Mouse (Mus musculus) 3T3-L1 (cell line): ENCODE results near the gene Tcaf1.

Experiments
- DNase-seq: peaks from one replicate; pipeline ENCODE4 v3.0.0-alpha.2; 2015; ENCODE audit warnings: low read depth, low spot score

Tcaf1 gene

GRCm38 (mm10) chr6:42709291-42710211, at the start of gene Tcaf1:
Gene Tcaf1, minus strand, starts transcription at chr6:42710088.
- peak; percentile 98 for DNase-seq

GRCm38 (mm10) chr6:42756104-42756503, 46.2 kb upstream of the Tcaf1 start, which contains the start of gene Olfr38:
Gene Olfr38, plus strand, starts transcription at chr6:42756404.
- DNase-seq = no peak

GRCm38 (mm10) chr6:42747846-42748245, 38.0 kb upstream of the Tcaf1 start:
- no peak for DNase-seq

- DNase-seq = no peak
Observed at GRCm38 (mm10) chr6:42742303-42742702, 32.4 kb upstream of the Tcaf1 start.

GRCm38 (mm10) chr6:42739071-42739470, 29.2 kb upstream of the Tcaf1 start, which contains the start of gene Olfr453:
Gene Olfr453, plus strand, starts transcription at chr6:42739371.
- DNase-seq = no peak

GRCm38 (mm10) chr6:42717973-42718372, 8.1 kb upstream of the Tcaf1 start:
- no peak for DNase-seq

- DNase-seq = no peak
Observed at GRCm38 (mm10) chr6:42714668-42715067, 4.8 kb upstream of the Tcaf1 start.

GRCm38 (mm10) chr6:42692517-42693190, 17.2 kb downstream of the Tcaf1 start:
- DNase-seq = peak; percentile 97

GRCm38 (mm10) chr6:42692154-42692516, 17.8 kb downstream of the Tcaf1 start:
- DNase-seq = peak; percentile 96

- no peak for DNase-seq
Observed at GRCm38 (mm10) chr6:42689761-42690160, 20.1 kb downstream of the Tcaf1 start.

GRCm38 (mm10) chr6:42687907-42688306, 22.0 kb downstream of the Tcaf1 start:
- DNase-seq = peak; percentile 49

GRCm38 (mm10) chr6:42680077-42680476, 29.8 kb downstream of the Tcaf1 start:
- DNase-seq = no peak

- DNase-seq = no peak
Observed at GRCm38 (mm10) chr6:42676011-42676410, 33.9 kb downstream of the Tcaf1 start.

- no peak for DNase-seq
Observed at GRCm38 (mm10) chr6:42671767-42672166, 38.1 kb downstream of the Tcaf1 start.

- DNase-seq = no peak
Observed at GRCm38 (mm10) chr6:42667722-42668121, 42.2 kb downstream of the Tcaf1 start.

- no peak for DNase-seq
Observed at GRCm38 (mm10) chr6:42661739-42662138, 48.1 kb downstream of the Tcaf1 start.

- peak; percentile 98 for DNase-seq
Observed at GRCm38 (mm10) chr6:42644912-42645549, 64.9 kb downstream of the Tcaf1 start, which contains the start of gene Tcaf2. Gene Tcaf2, minus strand, starts transcription at chr6:42645254.

- DNase-seq = no peak
Observed at GRCm38 (mm10) chr6:42634393-42634792, 75.5 kb downstream of the Tcaf1 start.

GRCm38 (mm10) chr6:42631395-42631794, 78.5 kb downstream of the Tcaf1 start:
- DNase-seq = peak; percentile 34
